Mouse (Mus musculus) lung, postnatal 36 days (tissue): ENCODE results near the gene Adap2.
"Not testable (repeated sequence)": the region's sequence is repeated elsewhere in the genome, so short reads cannot be mapped to it uniquely, and the experiment has no call there.

Source experiments
- DNase-seq: peaks from one replicate; pipeline ENCODE4 v3.0.0; 2022; ENCODE audit warnings: mixed read lengths

Gene Adap2

DNA sequence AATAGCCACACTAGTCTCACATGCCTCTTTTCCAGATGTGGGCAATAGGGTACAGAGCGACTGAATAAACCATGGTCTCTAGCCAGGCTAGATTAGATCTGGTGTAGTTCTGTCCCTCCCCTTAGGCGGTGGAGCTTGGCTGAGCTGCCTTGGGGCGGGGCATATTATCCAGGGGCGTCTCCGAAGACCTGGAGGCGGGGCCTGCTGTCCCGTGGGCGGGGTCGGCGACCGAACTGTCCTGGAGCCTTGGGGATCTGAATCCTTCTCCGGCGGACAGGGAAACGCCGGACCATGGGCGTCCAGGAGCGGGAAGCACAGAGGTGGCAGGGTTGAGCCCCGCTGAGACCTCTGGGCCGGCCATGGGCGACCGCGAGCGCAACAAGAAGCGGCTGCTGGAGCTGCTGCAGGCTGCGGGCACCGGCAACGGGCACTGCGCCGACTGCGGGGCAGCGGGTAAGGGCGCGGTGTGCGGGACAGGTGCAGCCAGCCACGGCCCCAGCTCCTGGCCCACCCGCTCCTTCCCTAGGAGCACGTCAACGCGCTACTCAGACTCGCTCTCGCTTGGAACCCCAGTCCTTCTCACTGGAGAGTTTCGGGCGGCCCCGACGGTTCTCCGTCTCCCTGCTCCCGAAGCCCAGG is at the start of gene Adap2:
TSS of gene Adap2 (plus strand) at position 249 of the 639 bp plus-strand sequence.
- peak; percentile 96 for DNase-seq

DNA sequence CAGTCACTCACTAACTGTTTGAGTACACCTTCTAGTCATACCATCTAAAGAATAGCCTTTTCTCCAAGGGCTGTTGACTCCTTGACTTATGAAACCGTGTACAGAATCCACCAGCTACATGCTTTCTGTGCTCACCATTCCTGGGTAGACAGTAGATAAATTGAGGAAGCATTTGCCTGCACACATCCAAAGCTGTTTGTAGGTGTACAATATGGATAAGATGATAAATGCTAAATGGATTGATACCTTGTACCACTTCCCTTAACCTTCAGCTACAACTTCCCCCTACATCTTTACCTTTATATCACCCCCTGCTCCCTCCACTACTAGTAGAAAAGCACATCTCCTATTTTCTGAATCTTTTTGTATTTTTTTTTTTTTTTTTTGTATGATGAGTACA is 49.5 kb upstream of the Adap2 start:
- no peak for DNase-seq

DNA sequence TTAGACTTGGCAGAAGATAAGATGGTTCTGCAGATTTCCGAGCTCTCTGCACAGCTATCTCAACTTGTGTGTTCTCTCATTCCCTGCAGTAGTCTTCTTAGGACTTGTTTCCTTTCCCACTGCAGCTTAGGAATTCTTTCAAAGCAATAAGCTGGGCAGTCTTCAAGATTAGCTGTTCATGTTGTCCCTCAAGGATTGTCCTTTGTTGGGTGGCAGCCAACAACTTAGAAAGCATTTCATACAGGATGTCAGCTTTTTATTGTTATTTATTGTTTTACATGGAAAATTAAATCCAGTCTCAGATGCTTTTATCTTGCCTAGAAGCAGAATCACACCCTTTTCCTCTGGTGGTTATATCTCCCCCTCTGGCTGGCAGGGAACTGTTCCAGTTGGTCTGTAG is 37.5 kb upstream of the Adap2 start:
- no peak for DNase-seq

DNA sequence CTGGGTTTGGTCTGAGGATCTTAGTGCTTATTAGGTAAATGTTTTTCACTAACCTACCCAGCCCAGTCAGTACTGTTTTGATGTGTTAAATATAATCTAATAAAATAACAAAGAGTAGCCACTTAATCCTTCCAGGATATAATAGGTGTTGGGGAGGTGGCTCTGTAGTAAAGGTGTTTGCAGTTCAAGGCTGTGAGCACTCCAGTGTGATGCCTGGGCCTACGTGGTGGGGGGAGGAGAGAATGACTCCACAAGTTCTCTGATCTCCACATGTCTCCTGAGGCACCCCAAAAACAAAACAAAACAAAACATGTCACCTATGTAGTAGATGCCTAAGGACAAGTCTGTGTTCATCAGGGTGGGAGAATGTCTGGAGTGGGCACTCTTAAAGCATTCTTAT is 21.9 kb upstream of the Adap2 start:
- DNase-seq, result no peak

DNA sequence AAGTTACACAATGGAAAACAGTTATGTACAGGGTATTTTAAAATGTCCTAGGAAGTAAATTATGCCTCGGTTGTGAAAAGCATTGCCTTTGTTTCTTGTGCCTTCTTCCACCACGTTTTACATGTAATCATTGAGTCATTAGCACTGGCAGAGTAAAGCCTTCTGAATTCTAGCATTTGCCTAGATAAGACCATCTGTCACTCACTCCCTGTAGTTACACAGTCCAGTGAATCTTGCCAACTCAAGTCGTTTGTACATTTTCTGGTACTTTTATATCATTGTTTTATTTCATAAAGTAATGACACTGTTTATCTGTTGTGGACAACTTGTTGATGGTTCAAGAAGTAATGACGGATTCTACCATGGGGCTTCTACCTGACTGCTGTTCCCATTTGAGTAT is 19.2 kb upstream of the Adap2 start:
- DNase-seq, result no peak

DNA sequence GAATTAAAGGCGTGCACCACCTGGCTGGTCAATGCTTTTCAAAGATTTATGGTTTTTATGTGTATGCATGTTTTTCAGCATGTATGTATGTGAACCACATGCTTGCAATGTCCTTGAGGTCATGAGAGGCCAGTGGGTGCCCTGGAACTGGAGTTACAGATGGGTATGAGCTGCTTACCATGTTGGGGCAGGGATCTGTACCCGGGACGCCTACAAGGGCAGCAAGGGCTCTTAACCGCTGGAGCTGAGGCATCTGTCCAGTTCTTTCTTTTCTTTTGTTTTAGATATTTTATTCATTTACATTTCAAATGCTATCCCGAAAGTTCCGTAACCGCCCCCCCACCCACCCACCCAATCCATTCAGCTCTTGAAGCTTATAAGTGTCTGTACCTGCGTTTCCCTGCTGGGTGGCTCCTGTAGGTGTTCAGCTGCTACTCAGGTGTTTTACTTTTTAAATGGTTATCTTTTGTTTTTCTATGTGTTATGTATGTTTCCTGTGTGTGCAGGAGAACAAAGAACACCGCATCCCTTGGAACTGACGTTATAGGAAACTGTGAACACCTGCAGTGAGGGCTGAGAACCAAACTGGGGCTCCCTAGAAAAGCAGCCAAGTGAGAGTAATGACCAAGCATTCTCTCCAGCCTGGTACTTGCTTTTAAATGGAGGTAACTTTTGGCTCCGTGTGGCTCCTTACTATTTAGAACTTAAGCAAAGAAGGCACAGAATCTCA is 17.8 kb upstream of the Adap2 start:
- no peak for DNase-seq

DNA sequence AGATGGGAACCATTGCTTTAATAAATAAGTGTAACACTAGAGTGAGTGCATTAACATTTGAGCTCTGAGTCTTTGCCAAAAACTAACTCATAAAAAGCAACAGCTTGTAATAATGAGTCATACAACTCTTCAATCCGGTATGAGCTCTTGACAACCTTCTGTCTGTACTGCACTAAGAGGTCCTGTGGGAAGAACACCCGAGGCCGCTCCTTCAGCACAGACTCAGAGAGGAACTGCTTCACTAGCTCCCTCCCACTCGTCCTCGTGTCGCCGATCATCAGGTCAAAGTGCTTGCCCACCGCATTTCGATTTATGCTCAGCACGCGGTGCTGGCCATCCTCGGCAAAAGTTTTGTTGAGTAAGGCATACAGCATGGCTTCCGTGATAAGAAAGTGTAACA is 17.1 kb upstream of the Adap2 start:
- no peak for DNase-seq

DNA sequence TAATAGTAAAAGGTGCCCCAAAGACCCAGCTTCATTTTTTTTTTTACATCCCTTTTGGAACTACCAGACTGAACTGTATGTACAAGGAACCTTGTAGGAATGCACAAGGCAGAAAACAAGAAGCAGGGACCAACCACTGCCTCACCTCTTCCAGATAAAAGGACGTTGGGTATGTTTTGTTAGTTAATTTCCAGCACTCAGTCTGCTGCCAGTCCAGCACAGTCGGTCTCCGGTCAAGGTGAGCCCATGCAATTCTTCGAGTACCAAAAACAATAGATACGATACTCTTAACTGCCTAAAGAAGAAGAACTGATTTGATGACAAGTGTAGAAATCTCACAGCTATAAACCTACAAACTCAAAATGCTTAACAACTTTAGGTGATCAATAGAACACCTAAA is 16.1 kb upstream of the Adap2 start:
- no peak for DNase-seq

DNA sequence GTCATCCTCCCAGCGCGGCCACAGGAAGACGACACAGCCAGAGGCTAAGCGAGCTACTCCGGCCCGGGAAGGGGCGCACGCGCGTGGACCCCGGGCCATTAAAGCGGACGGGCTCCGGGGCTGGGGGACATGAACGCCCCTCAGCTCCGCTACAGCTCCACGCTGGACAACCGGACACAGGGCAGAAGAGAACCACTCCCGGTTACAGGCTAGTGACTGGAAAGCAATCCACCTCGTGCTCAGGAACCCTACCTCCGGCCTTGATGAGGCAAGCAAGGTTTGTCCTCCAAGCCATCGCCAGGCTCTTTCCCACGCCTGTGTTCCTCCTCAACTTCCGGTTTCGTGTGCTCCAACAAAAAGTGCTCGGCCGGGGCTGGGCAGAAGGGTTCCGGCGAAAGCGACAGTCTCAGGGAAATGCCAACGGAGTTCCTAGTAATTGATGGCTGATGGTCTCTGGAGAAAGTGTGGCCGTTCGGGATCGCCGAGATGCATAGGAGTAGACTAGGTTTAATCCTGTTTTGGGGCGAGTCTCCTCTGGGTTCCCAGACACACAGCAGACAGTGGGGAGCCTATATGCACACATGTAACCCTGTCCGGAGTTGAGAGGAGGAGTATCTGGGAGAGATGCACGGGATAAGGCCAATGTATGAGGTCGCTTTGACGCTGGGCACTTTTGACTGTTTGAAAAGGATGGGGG is 11.9 kb upstream of the Adap2 start, which contains the start of gene Tefm:
TSS of gene Tefm (minus strand) at position 351 of the 697 bp plus-strand sequence.
- DNase-seq, result peak; percentile 83

DNA sequence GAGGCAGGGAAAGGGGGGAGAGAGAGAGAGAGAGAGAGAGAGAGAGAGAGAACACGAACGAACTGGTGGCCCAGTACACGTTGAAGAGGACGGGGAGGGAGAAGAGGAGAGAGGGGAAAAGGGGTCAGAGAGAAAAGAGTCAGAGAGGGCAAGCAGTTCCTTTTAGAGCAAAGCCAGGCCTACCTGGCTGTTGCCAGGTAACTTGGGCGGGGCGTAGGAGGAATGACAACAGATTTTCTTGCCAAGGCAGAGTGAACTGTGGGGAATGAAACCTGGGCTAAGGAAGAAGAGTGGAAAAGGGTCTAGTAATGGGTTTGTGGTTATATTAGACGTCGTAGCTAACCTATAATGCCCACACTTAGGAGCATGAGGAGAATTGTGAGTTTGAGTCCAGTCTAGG is 11.0 kb upstream of the Adap2 start:
- DNase-seq, result peak; percentile 33

DNA sequence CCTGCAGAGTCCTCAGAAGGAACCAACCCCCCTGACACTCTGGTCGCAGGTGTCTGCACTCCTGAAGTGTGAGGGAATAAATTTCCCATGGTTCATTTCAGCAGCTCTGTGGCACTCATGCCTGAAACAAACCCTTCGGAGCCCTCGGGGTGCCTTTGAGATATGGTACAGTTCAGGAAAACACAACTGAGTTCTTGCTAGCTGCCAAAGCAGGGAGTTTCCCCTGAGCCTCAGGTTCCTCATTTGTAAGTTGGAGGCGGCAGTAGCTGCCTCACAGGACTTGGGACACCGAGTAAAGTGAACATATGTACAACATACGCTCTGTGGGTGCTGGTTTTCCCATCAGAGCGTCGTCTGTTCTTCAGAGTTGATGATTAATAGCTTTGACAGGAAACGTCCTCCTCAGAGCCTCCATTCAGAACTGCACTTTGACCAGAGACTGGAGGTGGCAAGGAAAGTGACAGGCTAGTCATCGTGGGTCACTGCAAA is 8.1 kb upstream of the Adap2 start:
- DNase-seq, result peak; percentile 44

DNA sequence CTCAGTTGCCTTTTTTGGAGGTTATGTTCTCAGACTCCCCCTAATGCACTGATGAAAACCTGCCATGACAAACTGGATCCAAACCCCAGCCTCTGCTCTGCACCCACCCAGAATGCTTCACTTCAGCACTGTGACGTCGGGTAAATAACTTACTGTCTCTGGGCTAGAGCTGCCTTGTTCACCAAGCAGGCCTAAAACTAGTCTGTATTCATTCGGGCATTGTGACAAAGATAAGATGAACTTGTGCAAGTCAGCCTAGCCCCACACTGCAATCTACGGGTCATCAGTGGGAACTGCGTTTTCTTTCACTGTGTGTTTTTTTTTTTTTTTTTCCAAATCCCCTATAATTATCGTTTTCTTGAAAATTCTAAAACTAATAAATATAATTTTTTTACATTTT is 6.2 kb upstream of the Adap2 start:
- DNase-seq, result peak; percentile 33

DNA sequence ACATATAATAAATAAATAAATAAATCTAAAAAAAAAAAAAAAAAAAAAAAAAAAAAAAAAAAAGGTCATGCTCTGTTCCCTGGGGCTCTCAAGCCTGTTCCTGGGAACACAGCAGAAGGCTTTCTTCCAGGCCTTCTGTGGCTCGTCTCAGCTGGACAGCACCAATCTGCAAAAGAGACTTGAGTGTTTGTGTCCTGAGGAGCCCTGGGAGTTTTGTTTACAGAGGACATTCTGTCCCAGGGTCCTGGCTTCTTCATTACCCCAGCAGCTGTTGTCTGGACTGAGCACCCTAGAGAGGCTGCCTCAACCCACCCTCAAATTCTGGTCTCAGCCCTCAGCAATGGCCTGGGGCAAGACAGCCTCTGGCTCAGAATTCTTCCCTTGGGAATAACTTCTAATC is 5.6 kb upstream of the Adap2 start:
- peak; percentile 73 for DNase-seq

DNA sequence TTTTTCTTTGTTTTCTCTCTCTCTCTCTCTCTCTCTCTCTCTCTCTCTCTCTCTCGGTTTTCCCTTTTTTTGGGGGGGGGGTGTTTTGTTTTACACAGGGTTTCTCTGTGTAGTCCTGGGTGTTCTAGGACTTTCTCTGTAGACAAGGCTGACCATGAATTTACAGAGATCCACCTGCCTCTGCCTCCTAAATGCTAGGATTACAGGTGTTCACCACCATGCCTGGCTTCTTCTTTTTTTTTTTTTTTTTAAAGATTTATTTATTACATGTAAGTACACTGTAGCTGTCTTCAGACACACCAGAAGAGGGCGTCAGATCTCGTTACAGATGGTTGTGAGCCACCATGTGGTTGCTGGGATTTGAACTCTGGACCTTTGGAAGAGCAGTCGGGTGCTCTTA is 4.9 kb upstream of the Adap2 start:
- not testable (repeated sequence) for DNase-seq

DNA sequence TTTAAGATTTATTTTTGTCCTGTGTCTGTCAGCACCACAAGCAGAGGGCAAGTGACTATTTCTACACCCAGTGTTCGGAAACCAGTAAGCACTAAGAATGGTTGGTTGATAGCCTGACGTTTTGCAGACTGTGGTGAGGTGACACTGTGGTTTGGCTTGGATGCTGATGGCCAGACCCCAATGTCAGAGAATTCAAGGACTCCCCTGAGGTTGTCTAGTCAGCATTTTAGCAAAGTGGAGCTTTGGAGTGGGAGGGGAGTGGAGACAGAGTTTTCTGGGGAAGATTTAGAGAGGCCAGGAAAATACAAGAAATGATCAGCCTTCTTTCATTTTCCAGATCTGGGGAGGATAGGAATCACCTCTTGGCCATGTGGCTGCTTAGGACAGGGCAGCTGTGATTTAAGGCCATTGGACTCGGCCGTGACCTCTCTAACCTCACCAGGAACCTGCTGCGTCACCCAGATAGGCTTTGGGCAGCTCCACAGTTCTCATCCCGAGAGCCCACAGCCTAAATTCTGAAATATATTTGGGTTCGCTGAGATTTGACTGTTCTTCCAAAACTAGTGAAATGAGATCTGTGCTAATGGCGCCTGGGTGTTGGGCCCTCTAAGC is 4.4 kb upstream of the Adap2 start:
- DNase-seq, result no peak

DNA sequence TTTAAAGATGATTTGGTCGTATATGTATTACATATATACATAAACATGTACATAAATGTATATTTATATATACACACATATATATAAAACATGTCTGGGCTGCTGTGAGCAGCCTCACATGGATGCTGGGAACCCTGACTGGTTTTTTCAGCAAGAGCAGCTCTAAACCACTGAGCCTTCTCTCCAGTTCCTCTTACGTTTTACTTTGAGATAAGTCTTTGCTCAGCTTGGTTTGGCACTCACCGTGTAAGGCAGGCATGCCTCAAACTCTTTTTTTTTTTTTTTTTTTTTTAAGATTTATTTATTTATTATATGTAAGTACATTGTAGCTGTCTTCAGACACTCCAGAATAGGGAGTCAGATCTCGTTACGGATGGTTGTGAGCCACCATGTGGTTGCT is 3.3 kb upstream of the Adap2 start:
- DNase-seq, result no peak

DNA sequence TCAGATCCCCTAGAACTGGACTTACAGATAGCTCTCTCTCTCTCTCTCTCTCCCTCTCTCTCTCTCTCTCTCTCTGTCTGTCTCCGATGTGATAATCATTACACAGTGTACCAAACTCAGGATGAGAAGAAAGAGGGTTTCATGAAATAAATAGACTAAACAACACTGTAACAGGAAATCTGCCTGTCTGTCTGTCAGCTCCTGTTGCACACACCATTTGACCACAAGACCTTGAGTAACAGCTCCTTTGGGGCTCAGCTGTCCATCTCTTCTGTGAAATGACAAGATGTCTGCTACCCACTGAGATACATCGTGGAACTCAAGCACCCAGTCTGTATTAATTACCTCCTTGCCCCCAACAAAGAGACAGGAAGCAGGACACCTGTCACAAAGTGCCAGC is 2.4 kb upstream of the Adap2 start:
- DNase-seq, result peak; percentile 29

DNA sequence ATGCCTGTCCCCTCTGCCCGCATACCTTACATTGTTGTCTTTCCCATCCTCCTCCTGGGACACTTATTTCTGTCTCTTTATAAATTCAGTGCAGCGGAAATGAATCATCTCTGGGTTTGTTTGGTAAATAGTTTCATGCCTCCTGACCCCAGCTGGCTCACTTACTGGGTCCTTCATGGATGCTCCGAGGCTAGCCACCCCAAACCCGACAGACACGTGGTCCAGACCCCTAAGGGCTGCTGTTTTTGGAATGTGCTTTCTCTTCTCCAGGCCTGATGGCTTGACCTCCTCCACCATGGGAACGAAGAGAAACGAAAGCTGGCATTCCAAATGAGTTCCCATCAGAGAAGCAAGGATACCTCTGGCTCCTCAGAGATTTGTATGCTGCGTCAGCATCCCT is 1.5 kb upstream of the Adap2 start:
- DNase-seq, result peak; percentile 71

DNA sequence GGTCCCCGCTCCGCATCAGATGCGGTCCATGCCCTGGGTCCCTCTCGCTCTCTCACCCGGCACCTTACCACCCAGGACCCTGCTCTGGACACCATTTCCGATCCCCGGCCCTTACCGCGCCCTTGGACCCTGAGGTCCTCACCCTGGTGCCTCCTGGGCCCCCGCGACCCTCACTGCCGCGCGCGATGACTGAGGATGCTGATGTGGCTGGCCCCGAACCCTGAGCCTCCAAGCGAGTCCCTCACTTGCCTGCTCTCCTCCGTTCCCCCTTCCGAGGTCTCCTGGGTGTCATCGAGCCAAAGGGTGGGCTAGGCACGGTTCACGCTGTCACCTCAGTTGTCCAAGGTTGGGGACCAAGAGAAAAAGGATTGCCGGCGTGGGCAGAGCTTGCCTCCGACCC is 596 bp downstream of the Adap2 start:
- DNase-seq, result no peak

DNA sequence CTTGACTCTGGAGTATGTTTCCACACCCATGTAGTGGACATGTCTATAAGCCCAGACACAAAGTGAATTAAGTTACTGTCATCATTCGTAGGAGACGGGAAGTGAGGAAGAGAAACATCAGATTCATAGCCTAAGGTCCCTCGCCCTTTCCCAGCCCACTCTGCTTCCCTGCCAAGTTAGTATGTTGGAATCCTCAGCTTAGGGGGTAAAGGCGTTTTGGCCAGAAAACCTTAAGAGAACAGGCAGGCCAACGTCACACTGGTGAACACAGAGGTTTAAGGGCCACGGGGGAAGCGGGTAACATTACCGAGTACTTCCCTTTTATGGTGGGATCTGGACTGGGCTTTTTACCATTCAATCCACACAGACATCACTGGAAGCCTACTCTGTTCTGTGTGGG is 1.6 kb downstream of the Adap2 start:
- DNase-seq, result no peak

DNA sequence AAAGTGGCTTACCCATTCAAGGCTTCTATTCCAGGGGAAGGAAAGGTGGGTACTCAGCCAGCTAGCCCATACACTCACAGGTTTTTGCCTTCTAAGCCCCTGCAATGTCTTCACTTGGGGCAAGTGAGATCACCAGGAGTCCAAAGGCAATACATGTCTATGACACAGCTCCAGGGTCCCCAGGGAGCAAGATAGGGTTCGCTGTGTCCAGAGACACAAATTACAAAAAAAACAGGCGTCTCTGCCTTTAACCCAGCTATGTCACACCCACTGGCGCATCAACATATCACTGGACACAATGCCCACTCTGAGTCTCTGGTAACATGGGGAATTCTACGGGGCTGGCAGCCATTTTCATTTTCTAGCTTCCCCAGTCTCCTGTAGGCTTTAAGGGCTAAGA is 2.1 kb downstream of the Adap2 start:
- no peak for DNase-seq

DNA sequence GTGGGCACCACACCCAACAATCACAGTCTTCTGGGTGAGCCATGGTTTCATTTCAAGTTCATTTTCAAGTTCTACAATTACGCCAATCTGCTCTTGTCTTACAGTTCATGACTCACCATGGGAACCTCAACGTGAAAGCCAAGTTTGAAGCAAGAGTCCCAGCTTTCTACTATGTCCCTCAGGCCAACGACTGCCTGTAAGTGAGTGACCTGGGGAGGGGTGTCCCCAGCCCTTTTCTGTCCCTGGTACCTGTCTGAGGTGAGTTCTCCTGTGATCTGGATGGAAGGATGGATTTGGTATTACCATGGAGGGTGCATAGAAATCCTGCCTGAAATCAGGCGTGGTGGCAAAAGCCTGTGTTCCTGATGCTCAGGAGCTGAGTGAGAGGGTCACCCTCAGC is 2.9 kb downstream of the Adap2 start:
- no peak for DNase-seq

DNA sequence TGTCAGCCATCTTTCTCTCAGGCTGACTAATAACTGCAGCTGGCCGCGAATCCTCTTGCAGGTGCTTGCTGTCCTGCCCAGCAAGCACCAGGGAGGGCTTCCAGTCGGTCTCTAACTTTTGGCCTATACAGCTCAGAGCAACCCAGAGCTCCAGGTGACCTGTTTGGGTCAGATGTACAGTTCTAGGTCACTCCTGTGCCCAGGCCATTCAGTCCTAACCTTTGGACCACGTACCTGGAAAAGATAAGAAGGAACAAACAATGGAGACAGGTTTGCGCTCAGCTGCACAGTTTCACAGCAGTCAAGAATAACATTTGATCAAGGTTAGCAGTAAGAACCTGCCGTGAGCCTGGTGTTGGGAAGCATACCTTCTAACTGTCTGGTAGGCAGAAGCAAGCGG is 5.1 kb downstream of the Adap2 start:
- DNase-seq, result no peak

DNA sequence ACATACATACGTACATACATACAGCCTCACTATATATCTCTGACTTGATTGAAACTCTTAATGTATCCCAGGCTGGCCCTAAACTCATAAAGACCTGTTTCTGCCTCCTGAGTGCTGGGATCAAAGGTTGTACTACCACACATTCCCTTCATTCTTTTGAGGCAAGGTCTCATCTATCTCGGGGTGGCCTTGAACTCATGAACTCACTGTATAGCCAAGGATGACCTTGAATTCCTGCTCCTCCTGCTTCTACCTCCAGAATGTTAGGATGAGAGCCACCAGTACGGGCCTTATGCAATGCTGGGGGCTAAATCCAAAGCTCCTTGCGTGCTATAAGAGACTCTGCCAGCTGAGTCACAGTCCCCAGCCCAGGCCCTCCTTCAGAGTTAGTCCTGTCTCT is 7.1 kb downstream of the Adap2 start:
- no peak for DNase-seq
